ENCODE assay signal across 23 mouse cellular contexts in genomic region chr6:52871306-52871705, GRCm38 (mm10).
DNase-seq lines count a peak whose midpoint lies in the region; ATAC-seq and TF ChIP-seq lines count a peak whose summit lies in the region.
"Had no signal": no experiment of that assay in that cellular context is flagged by ENCODE, and none has a peak within 500 bp of the region (broad histone marks: within the 10 kb centered on the region; RNA-seq: fewer than 3 reads in every experiment).

No protein-coding gene starts in this region.

- TF ChIP-seq EP300 in stomach, postnatal 0 days (optimal IDR thresholded peaks at IDR 0.05): no peak

- no peak overlapping the region for H3K4me2 ChIP-seq in hindbrain, postnatal 0 days (ENCODE audit: low read depth, low read length)
- H3K4me2 ChIP-seq in hindbrain, embryonic 14.5 days (replicated peaks): no peak overlapping the region
- H3K4me2 ChIP-seq in midbrain, postnatal 0 days (ENCODE audit: low read depth, low read length, poor library complexity, severe bottlenecking): no peak overlapping the region
- H3K4me2 ChIP-seq in stomach, postnatal 0 days (replicated peaks; ENCODE audit: low read depth): no peak overlapping the region
- no peak overlapping the region for H3K4me2 ChIP-seq in midbrain, embryonic 15.5 days
- H3K4me2 ChIP-seq: embryonic facial prominence, embryonic 15.5 days; heart, embryonic 15.5 days; limb, embryonic 13.5 days; liver, embryonic 12.5 days had no signal

- H3K9me3 ChIP-seq in hindbrain, postnatal 0 days (ENCODE audit: low read length): no peaks in the 10 kb centered on the region
- H3K9me3 ChIP-seq in hindbrain, embryonic 14.5 days (ENCODE audit: control insufficient read depth, low read length): no peaks in the 10 kb centered on the region
- no peaks in the 10 kb centered on the region for H3K9me3 ChIP-seq in midbrain, postnatal 0 days (ENCODE audit: low read length)
- H3K9me3 ChIP-seq in midbrain, embryonic 10.5 days (replicated peaks): no peaks in the 10 kb centered on the region
- H3K9me3 ChIP-seq in stomach, postnatal 0 days (ENCODE audit: control insufficient read depth, low read length): no peaks in the 10 kb centered on the region
- H3K9me3 ChIP-seq in midbrain, embryonic 15.5 days: no peaks in the 10 kb centered on the region
- H3K9me3 ChIP-seq: embryonic facial prominence, embryonic 15.5 days; heart, embryonic 15.5 days; limb, embryonic 13.5 days; liver, embryonic 12.5 days had no signal

- no peaks in the 10 kb centered on the region for H3K27me3 ChIP-seq in hindbrain, postnatal 0 days (ENCODE audit: insufficient read depth, low read length)
- no peaks in the 10 kb centered on the region for H3K27me3 ChIP-seq in hindbrain, embryonic 14.5 days (ENCODE audit: control insufficient read depth, insufficient read depth, low read length)
- no peaks in the 10 kb centered on the region for H3K27me3 ChIP-seq in midbrain, postnatal 0 days (ENCODE audit: insufficient read depth, low read length)
- H3K27me3 ChIP-seq in midbrain, embryonic 10.5 days (ENCODE audit: low read depth, poor library complexity, severe bottlenecking): no peaks in the 10 kb centered on the region
- no peaks in the 10 kb centered on the region for H3K27me3 ChIP-seq in Patski
- no peaks in the 10 kb centered on the region for H3K27me3 ChIP-seq in stomach, postnatal 0 days (ENCODE audit: control insufficient read depth, insufficient read depth, low read length)
- no peaks in the 10 kb centered on the region for H3K27me3 ChIP-seq in midbrain, embryonic 15.5 days (replicated peaks)
- H3K27me3 ChIP-seq: embryonic facial prominence, embryonic 15.5 days; heart, embryonic 15.5 days; limb, embryonic 13.5 days; liver, embryonic 12.5 days had no signal

- POLR2A ChIA-PET in Patski (lab: Charles Lee): no interaction called here

- no peak overlapping the region for H3K27ac ChIP-seq in hindbrain, postnatal 0 days
- H3K27ac ChIP-seq in hindbrain, embryonic 14.5 days: no peak overlapping the region
- no peak overlapping the region for H3K27ac ChIP-seq in midbrain, postnatal 0 days (ENCODE audit: low read depth, low read length)
- no peak overlapping the region for H3K27ac ChIP-seq in midbrain, embryonic 10.5 days (replicated peaks)
- H3K27ac ChIP-seq in stomach, postnatal 0 days (replicated peaks): no peak overlapping the region
- no peak overlapping the region for H3K27ac ChIP-seq in midbrain, embryonic 15.5 days
- H3K27ac ChIP-seq: embryonic facial prominence, embryonic 15.5 days; heart, embryonic 15.5 days; limb, embryonic 13.5 days; liver, embryonic 12.5 days had no signal

- in situ Hi-C loops in Patski (cut with MboI; ENCODE audit: low pct_unique_long_range_greater_than_20kb): no loop called here

- TF ChIP-seq CTCF in hindbrain, postnatal 0 days (IDR thresholded peaks at IDR 0.05; ENCODE audit: low read depth): peak; percentile 48
- peak; percentile 45 for TF ChIP-seq CTCF in midbrain, postnatal 0 days (IDR thresholded peaks at IDR 0.05)
- peak; percentile 36 for TF ChIP-seq CTCF in Patski (IDR thresholded peaks at IDR 0.05)
- TF ChIP-seq CTCF in stomach, postnatal 0 days (IDR thresholded peaks at IDR 0.05; ENCODE audit: low read depth): peak; percentile 47; the same call in 1 of the 2 replicates

- WGBS in hindbrain, postnatal 0 days: 27% methylated on average over 2 of the region's 2 CpGs
- 6% methylated on average over 2 of the region's 2 CpGs for WGBS in hindbrain, embryonic 14.5 days
- 22% methylated on average over 2 of the region's 2 CpGs for WGBS in midbrain, postnatal 0 days
- WGBS in midbrain, embryonic 10.5 days: 14% methylated on average over 2 of the region's 2 CpGs
- WGBS in stomach, postnatal 0 days: 39% methylated on average over 2 of the region's 2 CpGs
- WGBS in midbrain, embryonic 15.5 days: 10% methylated on average over 2 of the region's 2 CpGs

- no peak overlapping the region for H3K9ac ChIP-seq in hindbrain, postnatal 0 days (replicated peaks; ENCODE audit: low read length)
- no peak overlapping the region for H3K9ac ChIP-seq in hindbrain, embryonic 14.5 days
- no peak overlapping the region for H3K9ac ChIP-seq in midbrain, postnatal 0 days (replicated peaks; ENCODE audit: low read length, poor library complexity, severe bottlenecking)
- H3K9ac ChIP-seq in stomach, postnatal 0 days (ENCODE audit: low read length): no peak overlapping the region
- H3K9ac ChIP-seq in midbrain, embryonic 15.5 days: no peak overlapping the region
- H3K9ac ChIP-seq: embryonic facial prominence, embryonic 15.5 days; heart, embryonic 15.5 days; limb, embryonic 13.5 days; liver, embryonic 12.5 days had no signal

- ATAC-seq in hindbrain, postnatal 0 days: no peak
- no peak for ATAC-seq in hindbrain, embryonic 14.5 days (ENCODE audit: low FRiP score)
- ATAC-seq in midbrain, postnatal 0 days (ENCODE audit: low FRiP score): no peak
- ATAC-seq in Patski: no peak
- ATAC-seq in stomach, postnatal 0 days (ENCODE audit: low FRiP score, low TSS enrichment): no peak
- no peak for ATAC-seq in midbrain, embryonic 15.5 days (replicated peaks)
- ATAC-seq: forebrain, embryonic 16.5 days; inflammation-experienced regulatory T-cells, adult 6 months; liver, embryonic 12.5 days; midbrain, embryonic 16.5 days had no signal

- CTCF ChIA-PET in Patski (lab: Charles Lee): interaction anchor here (1.6 kb wide), 1 partner anchor 33 kb away, joined by 4 read pairs; no protein-coding TSS in a partner anchor

- DNase-seq in hindbrain, postnatal 0 days (ENCODE audit: low spot score): no peak
- no peak for DNase-seq in hindbrain, embryonic 14.5 days (ENCODE audit: low spot score)
- no peak for DNase-seq in midbrain, postnatal 0 days (ENCODE audit: low spot score)
- no peak for DNase-seq in midbrain, embryonic 10.5 days (ENCODE audit: low spot score)
- DNase-seq in Patski (ENCODE audit: low read depth, low spot score): no peak
- no peak for DNase-seq in stomach, postnatal 0 days (ENCODE audit: low spot score)
- DNase-seq: adrenal gland, postnatal 14 days; cerebellum, adult 8-10 months; gastrocnemius, postnatal 25 days; kidney, adult 9 months; kidney, postnatal 25 days; lung, adult 18-20 months; lung, postnatal 4 days; thymus, adult 2 months; thymus, postnatal 4 days had no signal

- H3K4me3 ChIP-seq in hindbrain, postnatal 0 days (ENCODE audit: low read length): no peak overlapping the region
- no peak overlapping the region for H3K4me3 ChIP-seq in hindbrain, embryonic 14.5 days (replicated peaks; ENCODE audit: low read length)
- no peak overlapping the region for H3K4me3 ChIP-seq in midbrain, postnatal 0 days (ENCODE audit: low read depth, low read length)
- no peak overlapping the region for H3K4me3 ChIP-seq in midbrain, embryonic 10.5 days
- H3K4me3 ChIP-seq in stomach, postnatal 0 days (ENCODE audit: low read depth, low read length): no peak overlapping the region
- no peak overlapping the region for H3K4me3 ChIP-seq in midbrain, embryonic 15.5 days
- H3K4me3 ChIP-seq: embryonic facial prominence, embryonic 15.5 days; heart, embryonic 15.5 days; limb, embryonic 13.5 days; liver, embryonic 12.5 days had no signal

- H3K36me3 ChIP-seq in hindbrain, postnatal 0 days (ENCODE audit: insufficient read depth, low read length): no peaks in the 10 kb centered on the region
- H3K36me3 ChIP-seq in hindbrain, embryonic 14.5 days (replicated peaks; ENCODE audit: control insufficient read depth, insufficient read depth): no peaks in the 10 kb centered on the region
- no peaks in the 10 kb centered on the region for H3K36me3 ChIP-seq in midbrain, postnatal 0 days (ENCODE audit: insufficient read depth, low read length)
- no peaks in the 10 kb centered on the region for H3K36me3 ChIP-seq in midbrain, embryonic 10.5 days
- H3K36me3 ChIP-seq in stomach, postnatal 0 days (ENCODE audit: control insufficient read depth, insufficient read depth, low read length): no peaks in the 10 kb centered on the region
- no peaks in the 10 kb centered on the region for H3K36me3 ChIP-seq in midbrain, embryonic 15.5 days (replicated peaks)
- H3K36me3 ChIP-seq: embryonic facial prominence, embryonic 15.5 days; heart, embryonic 15.5 days; limb, embryonic 13.5 days; liver, embryonic 12.5 days had no signal

- no peaks in the 10 kb centered on the region for H3K4me1 ChIP-seq in hindbrain, postnatal 0 days (ENCODE audit: insufficient read depth, low read length)
- H3K4me1 ChIP-seq in hindbrain, embryonic 14.5 days (replicated peaks; ENCODE audit: control insufficient read depth, insufficient read depth, low read length): peaks cover 15% of the 10 kb centered on the region
- H3K4me1 ChIP-seq in midbrain, postnatal 0 days (ENCODE audit: insufficient read depth, low read length): no peaks in the 10 kb centered on the region; the same call in 1 of the 2 replicates
- peaks cover 11% of the 10 kb centered on the region for H3K4me1 ChIP-seq in midbrain, embryonic 10.5 days
- no peaks in the 10 kb centered on the region; the same call in 1 of the 2 replicates for H3K4me1 ChIP-seq in stomach, postnatal 0 days (replicated peaks; ENCODE audit: control insufficient read depth, insufficient read depth)
- peaks cover 8% of the 10 kb centered on the region; the same call in 1 of the 2 replicates for H3K4me1 ChIP-seq in midbrain, embryonic 15.5 days
- H3K4me1 ChIP-seq: heart, embryonic 15.5 days; liver, embryonic 12.5 days had no signal
